Mouse (Mus musculus): Measurements from ENCODE around the gene Arhgef10l. TPM values are rescaled to one million over a fixed set of nuclear protein-coding genes. Genes with fewer than 3 reads are reported as not detected.

Gene Arhgef10l
- polyA plus RNA-seq, 1 experiment: 26.0 TPM

DNA sequence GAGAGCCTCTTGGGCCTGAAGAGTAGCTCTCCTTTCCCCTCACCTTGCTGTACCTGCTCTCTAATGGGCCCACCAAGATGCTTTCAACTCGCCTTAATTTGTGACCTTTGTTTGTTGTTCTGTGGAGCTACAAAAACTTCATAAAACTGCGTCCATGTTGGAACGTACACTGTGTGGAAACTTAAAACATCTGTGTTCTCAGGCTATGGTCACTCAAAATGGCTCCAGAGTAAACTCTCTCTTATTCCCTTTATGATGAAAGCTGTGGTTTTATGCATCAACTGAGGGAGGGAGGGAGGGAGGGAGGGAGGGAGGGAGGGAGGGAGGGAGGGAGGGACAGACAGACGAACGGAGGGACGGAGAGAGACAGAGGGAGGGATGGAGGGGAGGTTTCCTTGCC is 35.7 kb downstream of the Arhgef10l start:
- Histone ChIP-seq H3K27ac (ENCODE audit: control insufficient read depth, insufficient read depth, low read length) (no peak overlapping the region), H3K27me3 (ENCODE audit: control insufficient read depth, insufficient read depth, low read length) (no peaks in the 10 kb centered on the region), H3K4me3 (ENCODE audit: control insufficient read depth, insufficient read depth, low read length) (no peak overlapping the region), H3K36me3 (ENCODE audit: control insufficient read depth, insufficient read depth, low read length) (no peaks in the 10 kb centered on the region), H3K4me1 (replicated peaks; ENCODE audit: control insufficient read depth, insufficient read depth, low read length) (no peaks in the 10 kb centered on the region; the same call in 1 of the 2 replicates)
- WGBS: 68% methylated on average over 6 of the region's 6 CpGs
- DNase-seq: no peak
- TF ChIP-seq CTCF (IDR thresholded peaks at IDR 0.05; ENCODE audit: borderline replicate concordance, control insufficient read depth, extremely low read depth, insufficient read depth, low read length, poor library complexity) (no peak), POLR2A (IDR thresholded peaks at IDR 0.05; ENCODE audit: control insufficient read depth, extremely low read depth, insufficient read depth, low read length, poor library complexity) (no peak)

GRCm38 (mm10) chr4:140628971-140629370 is 36.8 kb downstream of the Arhgef10l start:
- Histone ChIP-seq H3K27ac (ENCODE audit: control insufficient read depth, insufficient read depth, low read length) (no peak overlapping the region), H3K4me1 (replicated peaks; ENCODE audit: control insufficient read depth, insufficient read depth, low read length) (no peaks in the 10 kb centered on the region; the same call in 1 of the 2 replicates), H3K4me3 (ENCODE audit: control insufficient read depth, insufficient read depth, low read length) (no peak overlapping the region), H3K36me3 (ENCODE audit: control insufficient read depth, insufficient read depth, low read length) (no peaks in the 10 kb centered on the region), H3K27me3 (ENCODE audit: control insufficient read depth, insufficient read depth, low read length) (no peaks in the 10 kb centered on the region)
- TF ChIP-seq CTCF (IDR thresholded peaks at IDR 0.05; ENCODE audit: borderline replicate concordance, control insufficient read depth, extremely low read depth, insufficient read depth, low read length, poor library complexity): no peak
- TF ChIP-seq POLR2A (IDR thresholded peaks at IDR 0.05; ENCODE audit: control insufficient read depth, extremely low read depth, insufficient read depth, low read length, poor library complexity): no peak
- DNase-seq: no peak
- 62% methylated on average over 4 of the region's 4 CpGs for WGBS

DNA sequence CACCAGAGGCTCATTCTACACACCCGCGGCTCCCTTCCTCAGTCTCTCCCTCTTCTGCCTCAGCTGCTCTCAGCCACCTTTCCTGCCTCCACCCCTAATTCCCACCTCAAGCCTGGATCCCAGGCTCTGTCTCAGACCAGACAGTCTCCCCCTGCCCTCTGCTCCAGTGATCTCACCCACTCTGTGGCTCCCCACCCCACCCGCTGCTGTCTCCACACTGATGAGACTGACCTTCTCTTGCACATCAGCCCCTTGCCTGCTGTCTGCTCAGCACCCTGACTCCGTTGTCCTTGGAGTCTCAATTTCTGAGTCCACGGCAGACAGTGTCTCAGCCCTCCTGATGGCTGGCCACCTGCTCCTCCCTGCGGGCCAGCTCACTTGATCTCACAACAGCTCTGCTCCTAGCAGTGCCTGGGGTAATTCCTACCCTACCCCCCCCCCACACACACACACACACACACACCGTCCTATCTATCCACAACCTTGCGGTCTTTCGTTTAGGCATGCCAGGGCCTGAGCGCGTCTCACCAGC is 37.3 kb downstream of the Arhgef10l start:
- WGBS: 87% methylated on average over 11 of the region's 11 CpGs
- Histone ChIP-seq H3K27ac (ENCODE audit: control insufficient read depth, insufficient read depth, low read length) (no peak overlapping the region), H3K4me3 (ENCODE audit: control insufficient read depth, insufficient read depth, low read length) (no peak overlapping the region), H3K27me3 (ENCODE audit: control insufficient read depth, insufficient read depth, low read length) (no peaks in the 10 kb centered on the region), H3K36me3 (ENCODE audit: control insufficient read depth, insufficient read depth, low read length) (no peaks in the 10 kb centered on the region), H3K4me1 (replicated peaks; ENCODE audit: control insufficient read depth, insufficient read depth, low read length) (no peaks in the 10 kb centered on the region; the same call in 1 of the 2 replicates)
- DNase-seq: no peak
- no peak for TF ChIP-seq POLR2A (IDR thresholded peaks at IDR 0.05; ENCODE audit: control insufficient read depth, extremely low read depth, insufficient read depth, low read length, poor library complexity)
- TF ChIP-seq CTCF (IDR thresholded peaks at IDR 0.05; ENCODE audit: borderline replicate concordance, control insufficient read depth, extremely low read depth, insufficient read depth, low read length, poor library complexity): no peak

- H3K36me3 ChIP-seq (ENCODE audit: control insufficient read depth, insufficient read depth, low read length): no peaks in the 10 kb centered on the region
- H3K4me3 ChIP-seq (ENCODE audit: control insufficient read depth, insufficient read depth, low read length): no peak overlapping the region
- TF ChIP-seq POLR2A (IDR thresholded peaks at IDR 0.05; ENCODE audit: control insufficient read depth, extremely low read depth, insufficient read depth, low read length, poor library complexity) (no peak), CTCF (IDR thresholded peaks at IDR 0.05; ENCODE audit: borderline replicate concordance, control insufficient read depth, extremely low read depth, insufficient read depth, low read length, poor library complexity) (no peak)
- H3K4me1 ChIP-seq (replicated peaks; ENCODE audit: control insufficient read depth, insufficient read depth, low read length): no peaks in the 10 kb centered on the region; the same call in none of the 2 replicates
- no peaks in the 10 kb centered on the region for H3K27me3 ChIP-seq (ENCODE audit: control insufficient read depth, insufficient read depth, low read length)
- no peak overlapping the region for H3K27ac ChIP-seq (ENCODE audit: control insufficient read depth, insufficient read depth, low read length)
- WGBS: 93% methylated on average over 12 of the region's 12 CpGs
- no peak for DNase-seq
Observed at GRCm38 (mm10) chr4:140625651-140626525, 39.9 kb downstream of the Arhgef10l start.

GRCm38 (mm10) chr4:140624468-140625176 is 41.2 kb downstream of the Arhgef10l start:
- Histone ChIP-seq H3K36me3 (ENCODE audit: control insufficient read depth, insufficient read depth, low read length) (no peaks in the 10 kb centered on the region), H3K4me3 (ENCODE audit: control insufficient read depth, insufficient read depth, low read length) (no peak overlapping the region), H3K27me3 (ENCODE audit: control insufficient read depth, insufficient read depth, low read length) (no peaks in the 10 kb centered on the region), H3K4me1 (replicated peaks; ENCODE audit: control insufficient read depth, insufficient read depth, low read length) (no peaks in the 10 kb centered on the region; the same call in none of the 2 replicates), H3K27ac (ENCODE audit: control insufficient read depth, insufficient read depth, low read length) (no peak overlapping the region)
- TF ChIP-seq CTCF (IDR thresholded peaks at IDR 0.05; ENCODE audit: borderline replicate concordance, control insufficient read depth, extremely low read depth, insufficient read depth, low read length, poor library complexity) (no peak), POLR2A (IDR thresholded peaks at IDR 0.05; ENCODE audit: control insufficient read depth, extremely low read depth, insufficient read depth, low read length, poor library complexity) (no peak)
- DNase-seq: no peak
- WGBS: 43% methylated on average over 12 of the region's 12 CpGs

DNA sequence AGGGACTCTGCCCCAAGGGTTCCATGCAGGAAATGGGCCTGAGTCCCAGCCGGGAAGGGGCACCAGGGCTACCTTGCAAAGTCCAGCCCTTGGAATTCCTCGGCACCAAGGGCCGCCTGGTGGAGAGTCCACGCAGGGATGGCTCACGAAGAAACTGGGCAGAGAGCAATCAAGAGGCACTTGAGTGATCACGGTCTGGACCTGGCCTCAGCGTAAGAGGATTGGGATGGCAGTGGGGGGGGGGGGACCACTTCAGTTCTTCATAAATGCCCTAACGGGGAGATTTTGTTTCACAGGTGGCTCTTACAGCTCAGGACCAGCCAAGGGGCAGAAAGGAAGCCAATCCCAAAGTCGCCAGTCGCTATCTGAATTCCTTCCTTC is 41.7 kb downstream of the Arhgef10l start:
- TF ChIP-seq POLR2A (IDR thresholded peaks at IDR 0.05; ENCODE audit: control insufficient read depth, extremely low read depth, insufficient read depth, low read length, poor library complexity): no peak
- no peak for TF ChIP-seq CTCF (IDR thresholded peaks at IDR 0.05; ENCODE audit: borderline replicate concordance, control insufficient read depth, extremely low read depth, insufficient read depth, low read length, poor library complexity)
- no peaks in the 10 kb centered on the region; the same call in none of the 2 replicates for H3K4me1 ChIP-seq (replicated peaks; ENCODE audit: control insufficient read depth, insufficient read depth, low read length)
- H3K27me3 ChIP-seq (ENCODE audit: control insufficient read depth, insufficient read depth, low read length): no peaks in the 10 kb centered on the region
- H3K36me3 ChIP-seq (ENCODE audit: control insufficient read depth, insufficient read depth, low read length): no peaks in the 10 kb centered on the region
- WGBS: 92% methylated on average over 10 of the region's 10 CpGs
- no peak overlapping the region for H3K4me3 ChIP-seq (ENCODE audit: control insufficient read depth, insufficient read depth, low read length)
- H3K27ac ChIP-seq (ENCODE audit: control insufficient read depth, insufficient read depth, low read length): no peak overlapping the region
- DNase-seq: no peak

Data from thymus, adult 2 months (tissue).